Mouse (Mus musculus) lung, adult 2 months (tissue): ENCODE results near the gene Ephb1.

Experiments used
- CTCF ChIP-seq: fragments of 200-500 bp; IDR thresholded peaks from 2 replicates; pipeline ENCODE4 v1.5.1; 2011; ENCODE audit warnings: mild to moderate bottlenecking, low read length, control low read depth; ENCODE audit not compliant: insufficient read depth
- POLR2A ChIP-seq: fragments of 200-500 bp; IDR thresholded peaks from 2 replicates; pipeline ENCODE4 v1.6.1; 2011; ENCODE audit warnings: low read depth, mild to moderate bottlenecking, control low read depth, low read length, borderline replicate concordance; ENCODE audit errors: extremely low read depth

DNA sequence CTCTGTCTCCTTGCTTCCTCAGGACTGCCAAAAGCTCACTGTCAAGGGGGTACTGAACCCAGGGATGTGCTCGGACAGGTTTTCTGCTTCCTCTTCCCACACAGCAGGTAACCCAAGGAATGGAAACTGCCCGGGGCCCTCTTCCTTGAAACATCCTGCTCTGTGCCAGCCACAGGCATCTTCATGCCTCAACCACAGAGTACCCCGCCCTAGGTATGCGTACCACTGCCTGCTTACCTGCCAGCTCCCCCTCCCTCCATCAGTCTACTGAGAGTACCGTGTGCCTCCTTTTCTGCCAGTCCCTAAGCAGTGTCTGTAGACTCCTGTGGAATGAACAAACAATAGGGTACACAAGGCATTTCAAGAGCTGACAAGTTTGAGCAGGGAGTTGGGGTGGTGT is 265.9 kb downstream of the Ephb1 start:
- TF ChIP-seq POLR2A: no peak
- TF ChIP-seq CTCF: no peak
